Mouse (Mus musculus): ENCODE measurements at regions not wholly inside any gene's neighbourhood (a gene's known extent, or its start where the extent isn't known, plus 50 kb on each side); places are given as distances from the start of the nearest gene placed in this dataset.
A peak's percentile ranks its signal among the peaks of the same experiment; 100 is the strongest.

DNA sequence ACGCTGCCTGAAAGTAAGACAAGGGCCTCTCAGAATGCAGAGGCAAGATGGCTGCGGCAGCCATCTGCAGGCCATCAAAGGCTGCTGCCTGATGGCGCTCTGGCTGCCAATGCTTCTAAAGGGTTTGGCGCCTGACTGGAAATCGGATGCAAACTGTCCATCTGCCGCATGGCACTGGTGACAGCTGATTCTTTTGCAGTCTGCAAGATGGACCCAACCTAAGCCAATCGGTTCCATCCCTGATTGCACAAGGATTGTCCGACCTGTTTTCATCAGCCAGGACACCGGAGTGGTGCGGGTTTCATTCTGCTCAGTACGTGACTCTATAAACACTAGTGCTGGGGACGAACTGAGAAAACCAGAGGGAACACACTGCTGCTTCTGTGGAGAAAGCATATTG is 183.1 kb upstream of the Tbc1d5 start:
- H3K4me2 ChIP-seq (ENCODE audit: low read length) = no peak overlapping the region
- no peaks in the 10 kb centered on the region for H3K27me3 ChIP-seq (ENCODE audit: control insufficient read depth, insufficient read depth, low read length)
- H3K9me3 ChIP-seq (ENCODE audit: control insufficient read depth, low read length) = no peaks in the 10 kb centered on the region
- no peaks in the 10 kb centered on the region for H3K36me3 ChIP-seq (ENCODE audit: control insufficient read depth, insufficient read depth, low read length)
- ATAC-seq (ENCODE audit: insufficient number of reproducible peaks, insufficient read depth, low FRiP score, low read depth) = no peak
- H3K4me3 ChIP-seq (ENCODE audit: control insufficient read depth in 1 of 2, insufficient read depth in 1 of 2, low read depth in 1 of 2, low read length in 2 of 2) = no peak overlapping the region
- H3K27ac ChIP-seq (replicated peaks in 1 of 2; ENCODE audit: control insufficient read depth in 1 of 2, insufficient read depth in 1 of 2, low read depth in 2 of 2, low read length in 2 of 2) = no peak overlapping the region
- no peak overlapping the region for H3K9ac ChIP-seq (ENCODE audit: low read length)
- H3K4me1 ChIP-seq (ENCODE audit: control insufficient read depth in 2 of 2, insufficient read depth in 2 of 2, low read length in 2 of 2) = no peaks in the 10 kb centered on the region
- WGBS = 93% methylated on average over 12 of the region's 12 CpGs

DNA sequence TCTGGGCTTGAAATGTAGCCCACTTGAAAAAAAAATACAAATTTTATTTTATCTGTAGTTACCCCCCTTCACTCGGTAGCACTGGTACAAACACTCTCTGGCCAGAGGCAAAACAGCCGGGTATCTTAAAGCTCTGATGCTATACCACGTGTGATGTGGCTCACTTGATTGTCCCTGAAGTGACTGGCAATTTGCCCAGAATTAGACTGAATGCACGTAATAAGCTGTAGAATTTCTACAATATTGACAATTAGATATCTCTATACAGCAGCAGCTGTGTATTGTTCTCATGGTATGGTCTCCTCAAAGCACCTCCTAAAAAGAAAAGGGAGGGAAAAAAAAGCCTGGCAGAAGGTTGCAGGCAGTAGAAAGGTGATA is 179.2 kb upstream of the Tbc1d5 start:
- Histone ChIP-seq H3K27me3 (ENCODE audit: control insufficient read depth, insufficient read depth, low read length) (no peaks in the 10 kb centered on the region), H3K4me2 (ENCODE audit: low read length) (no peak overlapping the region), H3K36me3 (ENCODE audit: control insufficient read depth, insufficient read depth, low read length) (no peaks in the 10 kb centered on the region), H3K4me1 (ENCODE audit: control insufficient read depth in 2 of 2, insufficient read depth in 2 of 2, low read length in 2 of 2) (no peaks in the 10 kb centered on the region), H3K4me3 (ENCODE audit: control insufficient read depth in 1 of 2, insufficient read depth in 1 of 2, low read depth in 1 of 2, low read length in 2 of 2) (no peak overlapping the region), H3K9ac (ENCODE audit: low read length) (no peak overlapping the region), H3K9me3 (ENCODE audit: control insufficient read depth, low read length) (no peaks in the 10 kb centered on the region), H3K27ac (replicated peaks in 1 of 2; ENCODE audit: control insufficient read depth in 1 of 2, insufficient read depth in 1 of 2, low read depth in 2 of 2, low read length in 2 of 2) (no peak overlapping the region)
- no peak for ATAC-seq (ENCODE audit: insufficient number of reproducible peaks, insufficient read depth, low FRiP score, low read depth)
- WGBS = 10% methylated on average over 4 of the region's 4 CpGs

DNA sequence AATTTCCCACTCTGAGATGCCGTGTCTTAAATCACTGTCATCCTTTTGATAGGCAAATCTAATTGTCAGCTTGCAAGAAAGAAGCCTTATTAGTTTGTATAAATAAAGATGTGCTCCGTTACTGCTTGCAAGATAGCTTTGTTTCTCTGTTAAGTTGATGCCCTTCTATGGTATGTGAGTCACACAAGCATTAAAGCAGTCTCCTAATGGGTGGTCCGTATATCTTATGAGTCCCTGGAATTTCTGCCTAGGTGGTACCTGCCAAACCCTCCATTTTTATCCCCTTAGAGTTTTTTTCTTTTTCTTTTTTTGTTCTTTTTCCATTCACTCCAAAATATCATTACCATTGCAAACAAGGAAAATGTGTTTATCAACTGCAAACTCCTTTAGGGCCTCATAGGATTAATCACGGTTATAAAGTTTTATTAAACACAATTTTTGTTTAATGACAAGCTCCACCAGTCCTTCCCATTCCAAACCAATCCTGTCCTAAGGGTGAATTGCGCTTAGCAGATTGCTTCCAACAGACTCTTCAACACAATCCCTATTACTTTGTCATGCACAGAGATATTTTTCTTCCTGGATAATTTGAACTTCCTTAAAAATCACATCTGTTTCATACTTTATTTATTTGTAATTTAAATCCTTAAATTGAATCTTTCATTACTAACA is 178.7 kb upstream of the Tbc1d5 start:
- no peaks in the 10 kb centered on the region for H3K27me3 ChIP-seq (ENCODE audit: control insufficient read depth, insufficient read depth, low read length)
- no peak for ATAC-seq (ENCODE audit: insufficient number of reproducible peaks, insufficient read depth, low FRiP score, low read depth)
- no peak overlapping the region for H3K4me3 ChIP-seq (ENCODE audit: control insufficient read depth in 1 of 2, insufficient read depth in 1 of 2, low read depth in 1 of 2, low read length in 2 of 2)
- H3K4me2 ChIP-seq (ENCODE audit: low read length) = no peak overlapping the region
- H3K27ac ChIP-seq (replicated peaks in 1 of 2; ENCODE audit: control insufficient read depth in 1 of 2, insufficient read depth in 1 of 2, low read depth in 2 of 2, low read length in 2 of 2) = no peak overlapping the region
- no peaks in the 10 kb centered on the region for H3K36me3 ChIP-seq (ENCODE audit: control insufficient read depth, insufficient read depth, low read length)
- 74% methylated on average over 5 of the region's 5 CpGs for WGBS
- H3K4me1 ChIP-seq (ENCODE audit: control insufficient read depth in 2 of 2, insufficient read depth in 2 of 2, low read length in 2 of 2) = no peaks in the 10 kb centered on the region
- H3K9me3 ChIP-seq (ENCODE audit: control insufficient read depth, low read length) = no peaks in the 10 kb centered on the region
- no peak overlapping the region for H3K9ac ChIP-seq (ENCODE audit: low read length)

DNA sequence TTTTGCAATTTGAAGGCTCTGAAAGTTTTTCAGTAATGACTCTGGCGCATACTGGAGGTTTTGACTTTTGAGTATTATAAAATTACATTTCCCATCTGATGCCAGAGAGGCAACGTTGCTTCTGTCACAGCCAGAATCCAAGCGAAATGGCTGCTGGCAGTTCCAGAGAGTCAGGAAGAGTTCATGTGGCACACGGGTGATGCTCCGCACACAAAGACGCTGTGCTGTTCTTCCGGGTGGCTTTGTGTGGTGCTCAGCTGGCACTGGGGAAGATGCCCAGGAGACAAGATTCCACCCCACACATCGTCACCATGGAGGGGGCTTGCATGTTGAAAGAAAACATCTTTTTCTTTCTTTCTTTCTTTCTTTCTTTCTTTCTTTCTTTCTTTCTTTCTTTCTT is 177.3 kb upstream of the Tbc1d5 start:
- no peaks in the 10 kb centered on the region for H3K36me3 ChIP-seq (ENCODE audit: control insufficient read depth, insufficient read depth, low read length)
- ATAC-seq (ENCODE audit: insufficient number of reproducible peaks, insufficient read depth, low FRiP score, low read depth) = no peak
- 85% methylated on average over 8 of the region's 8 CpGs for WGBS
- H3K4me2 ChIP-seq (ENCODE audit: low read length) = no peak overlapping the region
- no peak overlapping the region for H3K27ac ChIP-seq (replicated peaks in 1 of 2; ENCODE audit: control insufficient read depth in 1 of 2, insufficient read depth in 1 of 2, low read depth in 2 of 2, low read length in 2 of 2)
- no peak overlapping the region for H3K9ac ChIP-seq (ENCODE audit: low read length)
- no peaks in the 10 kb centered on the region for H3K4me1 ChIP-seq (ENCODE audit: control insufficient read depth in 2 of 2, insufficient read depth in 2 of 2, low read length in 2 of 2)
- H3K9me3 ChIP-seq (ENCODE audit: control insufficient read depth, low read length) = no peaks in the 10 kb centered on the region
- no peak overlapping the region for H3K4me3 ChIP-seq (ENCODE audit: control insufficient read depth in 1 of 2, insufficient read depth in 1 of 2, low read depth in 1 of 2, low read length in 2 of 2)
- H3K27me3 ChIP-seq (ENCODE audit: control insufficient read depth, insufficient read depth, low read length) = no peaks in the 10 kb centered on the region

DNA sequence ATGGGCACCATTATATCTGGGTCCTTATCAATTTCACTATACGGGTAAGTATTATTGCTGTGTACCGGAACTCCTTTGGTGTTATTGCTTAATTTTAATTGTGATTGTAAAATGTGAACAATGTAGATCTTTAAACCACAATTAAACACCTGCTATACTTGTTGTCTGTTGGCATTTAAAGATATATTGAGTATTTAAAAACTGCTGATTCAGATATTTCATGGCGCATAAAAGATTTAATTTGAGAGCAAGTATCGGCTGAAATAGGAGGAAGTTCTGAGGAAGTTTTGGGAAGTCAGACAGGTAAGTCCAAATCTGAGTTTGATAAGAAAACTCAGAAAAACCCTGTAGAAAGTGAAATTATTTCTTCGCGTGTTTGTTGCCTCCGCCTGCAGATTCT is 142.7 kb upstream of the Tbc1d5 start:
- Histone ChIP-seq H3K9ac (ENCODE audit: low read length) (no peak overlapping the region), H3K36me3 (ENCODE audit: control insufficient read depth, insufficient read depth, low read length) (no peaks in the 10 kb centered on the region), H3K4me3 (ENCODE audit: control insufficient read depth in 1 of 2, insufficient read depth in 1 of 2, low read depth in 1 of 2, low read length in 2 of 2) (no peak overlapping the region), H3K4me2 (ENCODE audit: low read length) (no peak overlapping the region), H3K27me3 (ENCODE audit: control insufficient read depth, insufficient read depth, low read length) (no peaks in the 10 kb centered on the region), H3K4me1 (ENCODE audit: control insufficient read depth in 2 of 2, insufficient read depth in 2 of 2, low read length in 2 of 2) (no peaks in the 10 kb centered on the region), H3K27ac (replicated peaks in 1 of 2; ENCODE audit: control insufficient read depth in 1 of 2, insufficient read depth in 1 of 2, low read depth in 2 of 2, low read length in 2 of 2) (no peak overlapping the region), H3K9me3 (ENCODE audit: control insufficient read depth, low read length) (no peaks in the 10 kb centered on the region)
- ATAC-seq (ENCODE audit: insufficient number of reproducible peaks, insufficient read depth, low FRiP score, low read depth) = no peak
- 80% methylated on average over 7 of the region's 7 CpGs for WGBS

DNA sequence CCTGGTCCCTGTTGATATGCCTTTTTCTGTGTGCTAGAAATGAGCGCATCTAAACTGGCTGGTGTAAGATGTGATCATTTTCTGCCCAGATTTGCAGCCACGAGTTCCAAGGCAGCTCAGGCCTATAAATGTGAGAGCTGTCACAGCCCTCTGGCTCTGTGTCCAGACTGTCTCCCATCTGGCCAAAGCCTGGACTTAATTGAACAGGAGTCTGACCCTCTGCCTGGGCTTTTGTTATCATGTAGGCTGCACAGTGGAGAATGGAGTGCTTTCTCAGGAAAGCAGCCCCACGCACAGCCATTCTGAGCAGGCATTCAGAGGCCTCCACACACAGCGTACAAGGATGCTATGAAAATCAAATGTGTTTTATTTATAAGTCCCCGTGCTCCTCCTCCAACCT is 141.9 kb upstream of the Tbc1d5 start:
- no peaks in the 10 kb centered on the region for H3K36me3 ChIP-seq (ENCODE audit: control insufficient read depth, insufficient read depth, low read length)
- ATAC-seq (ENCODE audit: insufficient number of reproducible peaks, insufficient read depth, low FRiP score, low read depth) = no peak
- WGBS = 79% methylated on average over 5 of the region's 5 CpGs
- no peaks in the 10 kb centered on the region for H3K9me3 ChIP-seq (ENCODE audit: control insufficient read depth, low read length)
- no peaks in the 10 kb centered on the region for H3K4me1 ChIP-seq (ENCODE audit: control insufficient read depth in 2 of 2, insufficient read depth in 2 of 2, low read length in 2 of 2)
- H3K27me3 ChIP-seq (ENCODE audit: control insufficient read depth, insufficient read depth, low read length) = no peaks in the 10 kb centered on the region
- H3K4me2 ChIP-seq (ENCODE audit: low read length) = no peak overlapping the region
- no peak overlapping the region for H3K4me3 ChIP-seq (ENCODE audit: control insufficient read depth in 1 of 2, insufficient read depth in 1 of 2, low read depth in 1 of 2, low read length in 2 of 2)
- H3K27ac ChIP-seq (replicated peaks in 1 of 2; ENCODE audit: control insufficient read depth in 1 of 2, insufficient read depth in 1 of 2, low read depth in 2 of 2, low read length in 2 of 2) = no peak overlapping the region
- H3K9ac ChIP-seq (ENCODE audit: low read length) = no peak overlapping the region

DNA sequence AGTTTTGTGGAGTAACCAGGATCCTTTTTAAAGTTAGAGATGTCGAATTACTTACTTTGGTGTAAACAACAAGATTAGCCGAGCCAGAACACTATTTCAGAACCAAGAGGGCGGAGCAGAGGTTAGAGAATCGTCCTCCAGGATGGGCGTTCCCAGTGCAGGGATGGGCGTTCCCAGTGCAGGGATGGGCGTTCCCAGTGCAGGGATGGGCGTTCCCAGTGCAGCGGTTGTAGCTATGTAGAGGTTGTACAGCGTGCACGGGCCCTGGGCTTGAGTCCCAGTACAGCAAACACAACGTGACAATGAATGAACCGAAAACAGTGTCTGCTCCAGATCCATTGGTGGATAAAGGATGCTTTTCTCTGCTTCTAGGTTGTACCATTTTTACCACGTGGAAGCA is 125.8 kb upstream of the Tbc1d5 start:
- Histone ChIP-seq H3K9me3 (ENCODE audit: control insufficient read depth, low read length) (no peaks in the 10 kb centered on the region), H3K27me3 (ENCODE audit: control insufficient read depth, insufficient read depth, low read length) (no peaks in the 10 kb centered on the region), H3K9ac (ENCODE audit: low read length) (no peak overlapping the region), H3K4me1 (ENCODE audit: control insufficient read depth in 2 of 2, insufficient read depth in 2 of 2, low read length in 2 of 2) (no peaks in the 10 kb centered on the region), H3K4me3 (ENCODE audit: control insufficient read depth in 1 of 2, insufficient read depth in 1 of 2, low read depth in 1 of 2, low read length in 2 of 2) (no peak overlapping the region), H3K36me3 (ENCODE audit: control insufficient read depth, insufficient read depth, low read length) (no peaks in the 10 kb centered on the region), H3K27ac (replicated peaks in 1 of 2; ENCODE audit: control insufficient read depth in 1 of 2, insufficient read depth in 1 of 2, low read depth in 2 of 2, low read length in 2 of 2) (no peak overlapping the region), H3K4me2 (ENCODE audit: low read length) (peak overlapping the region; percentile 26)
- WGBS = 34% methylated on average over 14 of the region's 14 CpGs
- no peak for ATAC-seq (ENCODE audit: insufficient number of reproducible peaks, insufficient read depth, low FRiP score, low read depth)

DNA sequence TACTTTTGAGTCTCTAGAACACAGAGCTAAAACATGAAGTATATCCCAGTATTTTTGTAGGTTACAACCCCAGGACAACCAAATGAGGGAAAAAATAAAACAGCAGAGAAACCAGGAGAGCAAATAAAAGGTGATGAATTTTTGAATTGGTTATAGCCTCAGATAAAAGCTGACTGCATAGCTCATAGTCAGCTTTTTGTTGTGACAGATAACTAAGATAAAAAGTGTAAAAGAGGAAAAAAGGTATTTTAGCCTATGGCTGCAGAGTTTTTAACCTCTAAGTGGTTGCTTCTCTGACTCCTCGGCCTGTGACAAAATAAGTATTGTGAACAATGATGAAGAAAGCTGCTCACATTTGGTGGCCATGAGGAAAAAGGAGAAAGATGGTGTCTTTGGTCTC is 111.6 kb upstream of the Tbc1d5 start:
- Histone ChIP-seq H3K4me1 (ENCODE audit: control insufficient read depth in 2 of 2, insufficient read depth in 2 of 2, low read length in 2 of 2) (no peaks in the 10 kb centered on the region), H3K9me3 (ENCODE audit: control insufficient read depth, low read length) (no peaks in the 10 kb centered on the region), H3K27me3 (ENCODE audit: control insufficient read depth, insufficient read depth, low read length) (no peaks in the 10 kb centered on the region), H3K4me2 (ENCODE audit: low read length) (no peak overlapping the region), H3K4me3 (ENCODE audit: control insufficient read depth in 1 of 2, insufficient read depth in 1 of 2, low read depth in 1 of 2, low read length in 2 of 2) (no peak overlapping the region), H3K9ac (ENCODE audit: low read length) (no peak overlapping the region), H3K27ac (replicated peaks in 1 of 2; ENCODE audit: control insufficient read depth in 1 of 2, insufficient read depth in 1 of 2, low read depth in 2 of 2, low read length in 2 of 2) (no peak overlapping the region), H3K36me3 (ENCODE audit: control insufficient read depth, insufficient read depth, low read length) (no peaks in the 10 kb centered on the region)
- WGBS = 67% methylated on average over 1 of the region's 1 CpGs
- ATAC-seq (ENCODE audit: insufficient number of reproducible peaks, insufficient read depth, low FRiP score, low read depth) = no peak
